Mouse (Mus musculus): ENCODE results near the gene Cpvl.

Cpvl gene

DNA sequence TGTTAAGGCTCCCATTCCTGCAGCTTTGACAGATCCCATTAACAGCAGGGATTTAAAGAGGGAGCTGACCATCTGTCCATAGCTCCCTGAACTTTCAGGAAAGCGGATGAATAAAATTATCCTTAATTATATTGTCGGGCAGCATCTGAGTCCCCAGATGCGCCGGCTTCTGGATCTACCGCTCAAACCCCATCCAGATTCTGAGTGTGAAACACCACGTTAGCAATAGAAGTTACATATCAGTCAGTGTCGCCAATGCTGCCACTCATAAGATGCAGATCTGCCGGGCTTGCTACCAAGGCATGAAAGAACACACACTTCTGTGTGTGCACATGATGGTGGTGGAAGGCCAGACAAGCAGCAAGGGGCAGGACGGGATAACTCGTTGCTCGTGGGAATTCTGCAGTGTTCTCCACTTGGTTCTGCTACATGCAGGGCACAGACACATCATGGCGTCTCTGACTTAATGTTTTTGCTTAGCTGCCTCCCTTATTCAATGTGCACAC lies 6.2 kb downstream of the Cpvl start:
- no peak for DNase-seq (ENCODE audit: low read depth, low spot score)

- DNase-seq (ENCODE audit: low read depth, low spot score), result no peak
Measured at GRCm38 (mm10) chr6:53971729-53972128, 6.7 kb downstream of the Cpvl start.

DNA sequence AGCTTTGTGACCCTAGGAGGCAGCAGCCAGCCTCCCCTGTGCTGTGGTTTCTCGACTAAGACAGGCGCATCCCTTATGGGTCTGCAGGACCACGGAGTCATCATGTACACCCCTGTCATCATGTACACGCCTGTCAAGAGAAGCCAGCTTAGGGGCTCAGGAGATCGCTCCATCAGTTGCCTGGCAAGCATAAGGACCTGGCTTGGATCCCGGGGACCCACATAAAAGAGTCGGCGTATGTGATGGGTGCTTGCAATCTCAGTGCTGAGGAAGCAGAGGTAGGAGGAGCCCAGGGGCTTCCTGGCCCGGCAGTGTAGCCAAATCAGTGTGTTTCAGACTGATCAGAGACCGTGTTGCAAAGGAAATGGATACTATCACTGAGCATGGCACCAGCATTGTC lies 9.4 kb downstream of the Cpvl start:
- no peak for DNase-seq (ENCODE audit: low read depth, low spot score)

GRCm38 (mm10) chr6:53968550-53968949 lies 9.9 kb downstream of the Cpvl start:
- DNase-seq (ENCODE audit: low read depth, low spot score), result no peak

GRCm38 (mm10) chr6:53966595-53966994 lies 11.9 kb downstream of the Cpvl start:
- no peak for DNase-seq (ENCODE audit: low read depth, low spot score)

DNA sequence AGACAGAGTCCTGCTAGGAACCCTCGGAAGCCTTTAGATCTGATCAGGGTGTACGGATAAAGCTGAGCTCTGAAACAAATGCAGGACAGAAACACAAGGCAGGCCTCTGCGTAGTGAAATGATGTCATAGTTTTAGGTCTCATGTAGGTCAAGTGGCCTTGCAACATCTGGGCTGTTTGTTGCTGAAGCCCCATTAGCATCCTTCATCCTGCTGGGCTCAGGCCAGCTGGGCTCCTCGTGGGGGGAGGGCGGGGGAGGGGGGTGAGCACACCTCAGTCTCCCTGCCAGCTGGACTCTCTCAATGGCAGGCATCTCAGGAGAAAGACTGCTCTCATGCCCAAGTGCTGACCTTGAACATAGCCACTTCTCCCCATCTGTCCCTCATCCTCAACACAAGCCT lies 12.6 kb downstream of the Cpvl start:
- DNase-seq (ENCODE audit: low read depth, low spot score), result no peak

- DNase-seq (ENCODE audit: low read depth, low spot score), result no peak
Measured at GRCm38 (mm10) chr6:53963906-53964496, 14.5 kb downstream of the Cpvl start.

DNA sequence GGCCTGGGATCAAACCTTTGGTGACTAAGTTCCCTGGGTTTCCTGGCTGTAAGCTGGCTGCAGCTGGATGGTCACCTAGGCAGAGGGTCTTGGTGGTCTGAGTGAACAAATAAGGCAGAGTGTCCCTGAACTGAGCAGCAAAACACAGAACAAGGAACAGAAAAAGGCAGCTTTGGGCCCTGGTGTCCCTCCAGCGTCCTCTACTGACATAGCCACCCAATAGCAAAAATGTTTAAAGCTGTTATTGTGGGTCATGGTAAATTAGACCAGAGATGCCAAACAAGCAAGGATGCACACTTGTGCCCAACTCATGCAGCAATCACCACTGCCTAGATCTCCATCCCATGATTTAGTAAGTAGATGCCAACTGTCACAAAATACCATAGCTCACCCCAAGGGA lies 16.5 kb downstream of the Cpvl start:
- no peak for DNase-seq (ENCODE audit: low read depth, low spot score)

DNA sequence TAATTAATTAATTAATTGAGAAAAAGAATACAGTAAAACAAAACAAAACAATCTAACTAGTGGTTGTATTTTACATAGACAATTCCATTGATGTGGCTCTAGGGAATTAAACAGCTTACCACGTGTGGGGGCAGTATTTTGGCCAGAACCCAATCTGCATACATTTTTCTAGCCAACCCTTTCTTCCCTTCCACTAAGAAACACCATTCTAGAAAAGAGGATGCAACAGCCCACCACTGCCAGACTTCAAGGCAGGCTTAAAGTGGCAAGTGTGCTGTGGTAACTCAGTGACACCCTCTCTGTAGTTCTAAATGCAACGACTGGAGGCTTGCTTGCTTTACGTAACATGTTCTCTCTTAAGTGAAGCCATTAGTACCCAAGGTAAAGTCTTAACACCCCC lies 18.6 kb downstream of the Cpvl start:
- DNase-seq (ENCODE audit: low read depth, low spot score), result no peak

DNA sequence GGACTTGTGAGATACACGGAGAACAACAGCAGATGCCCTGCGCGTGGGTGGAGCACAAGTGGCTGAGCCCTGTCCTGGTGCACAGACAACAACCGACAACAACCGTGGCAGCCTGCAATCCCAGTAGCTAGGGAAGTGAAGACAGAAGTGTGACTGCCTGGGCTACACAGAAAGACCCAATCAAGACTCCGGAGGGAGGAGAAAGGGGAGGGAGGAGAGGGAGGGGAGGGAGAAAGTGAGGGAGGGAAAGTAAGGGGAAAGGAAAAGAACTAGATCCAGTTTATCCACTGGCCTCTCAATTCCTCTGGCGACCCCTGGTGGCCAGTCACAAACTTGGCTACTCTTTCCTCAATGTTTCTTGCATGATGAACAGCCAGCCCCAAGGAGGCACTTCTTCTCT lies 20.1 kb downstream of the Cpvl start:
- DNase-seq (ENCODE audit: low read depth, low spot score), result peak; percentile 74

DNA sequence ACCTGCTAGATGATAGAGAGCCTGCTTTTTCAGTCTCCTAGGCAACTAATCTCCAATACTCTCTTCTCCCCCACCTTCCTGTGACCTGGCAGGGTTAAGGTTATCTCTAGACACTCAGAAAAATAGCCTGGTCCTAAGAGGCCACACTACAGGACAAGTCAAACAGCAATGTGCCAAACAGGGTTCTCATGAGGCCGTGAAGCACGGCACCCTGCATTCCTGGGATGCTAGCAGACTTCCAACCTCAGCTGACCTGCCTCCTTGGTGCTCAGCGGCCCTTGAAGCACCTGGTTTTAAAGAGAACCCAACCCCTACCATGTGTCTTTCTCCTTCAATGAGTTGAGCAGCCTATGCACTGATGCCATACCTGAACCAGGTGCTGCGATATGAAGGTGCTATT lies 22.0 kb downstream of the Cpvl start:
- DNase-seq (ENCODE audit: low read depth, low spot score), result no peak

DNA sequence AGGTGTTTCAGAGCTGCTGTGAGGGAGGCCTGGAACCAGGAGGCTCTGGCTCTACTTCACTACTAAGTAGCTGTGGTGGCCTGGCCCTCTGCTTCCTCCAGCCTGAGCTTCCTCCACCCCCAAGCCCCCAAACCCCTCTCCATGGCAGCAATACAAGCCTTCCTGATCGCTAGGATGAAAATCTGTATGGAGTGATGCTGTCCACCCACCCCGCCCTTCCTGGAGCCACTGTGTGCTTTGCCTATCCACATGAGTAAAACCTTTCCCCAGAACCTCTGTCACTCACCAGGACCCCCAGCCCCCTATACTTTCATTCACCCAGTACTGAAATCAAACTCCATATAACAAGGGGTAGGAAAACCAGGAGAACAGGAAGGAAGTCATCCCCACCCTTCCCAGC lies 22.6 kb downstream of the Cpvl start:
- DNase-seq (ENCODE audit: low read depth, low spot score), result no peak

GRCm38 (mm10) chr6:53955271-53955670 lies 23.2 kb downstream of the Cpvl start:
- no peak for DNase-seq (ENCODE audit: low read depth, low spot score)

DNA sequence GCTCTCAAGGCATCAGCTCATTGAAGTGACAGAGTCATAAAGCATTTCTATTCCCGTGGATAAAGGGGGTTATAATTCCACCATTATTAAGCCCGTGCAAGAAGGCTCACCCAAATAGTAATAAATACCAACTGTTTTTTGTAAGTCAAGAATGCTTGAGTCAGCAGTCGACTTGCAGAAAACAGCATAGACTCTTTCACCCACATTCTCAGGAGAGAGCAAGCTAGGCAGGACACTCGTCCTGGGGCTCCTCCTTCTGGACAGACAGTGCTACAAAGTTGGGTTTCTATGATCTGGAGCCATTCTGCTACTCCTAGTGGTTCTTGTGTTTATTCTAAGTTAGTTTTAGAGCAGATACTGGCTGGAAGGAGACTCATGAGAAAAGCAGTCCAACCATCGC lies 24.4 kb downstream of the Cpvl start:
- DNase-seq (ENCODE audit: low read depth, low spot score), result no peak

DNA sequence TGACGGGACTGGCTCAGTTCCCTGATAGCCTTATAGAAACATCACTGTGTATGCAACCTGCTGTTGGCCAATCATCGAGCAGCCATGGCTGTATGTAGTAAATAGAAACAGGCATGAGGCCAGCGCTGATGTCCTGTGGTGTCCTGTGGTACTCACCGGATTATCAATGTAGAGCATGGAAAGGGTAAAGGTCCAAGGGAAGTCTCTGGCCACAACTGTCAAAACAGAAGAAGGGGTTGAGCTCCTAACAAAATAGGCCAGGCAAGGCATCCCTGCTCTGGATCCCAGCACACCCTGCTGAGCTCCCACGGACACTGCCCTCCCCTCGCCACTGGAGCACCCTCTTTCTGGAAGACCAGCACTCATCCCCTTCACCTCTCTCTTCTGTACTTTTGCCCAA lies 25.1 kb downstream of the Cpvl start:
- DNase-seq (ENCODE audit: low read depth, low spot score), result no peak

GRCm38 (mm10) chr6:53951421-53951820 lies 27.1 kb downstream of the Cpvl start:
- no peak for DNase-seq (ENCODE audit: low read depth, low spot score)

- DNase-seq (ENCODE audit: low read depth, low spot score), result no peak
Measured at GRCm38 (mm10) chr6:53950876-53951275, 27.6 kb downstream of the Cpvl start.

DNA sequence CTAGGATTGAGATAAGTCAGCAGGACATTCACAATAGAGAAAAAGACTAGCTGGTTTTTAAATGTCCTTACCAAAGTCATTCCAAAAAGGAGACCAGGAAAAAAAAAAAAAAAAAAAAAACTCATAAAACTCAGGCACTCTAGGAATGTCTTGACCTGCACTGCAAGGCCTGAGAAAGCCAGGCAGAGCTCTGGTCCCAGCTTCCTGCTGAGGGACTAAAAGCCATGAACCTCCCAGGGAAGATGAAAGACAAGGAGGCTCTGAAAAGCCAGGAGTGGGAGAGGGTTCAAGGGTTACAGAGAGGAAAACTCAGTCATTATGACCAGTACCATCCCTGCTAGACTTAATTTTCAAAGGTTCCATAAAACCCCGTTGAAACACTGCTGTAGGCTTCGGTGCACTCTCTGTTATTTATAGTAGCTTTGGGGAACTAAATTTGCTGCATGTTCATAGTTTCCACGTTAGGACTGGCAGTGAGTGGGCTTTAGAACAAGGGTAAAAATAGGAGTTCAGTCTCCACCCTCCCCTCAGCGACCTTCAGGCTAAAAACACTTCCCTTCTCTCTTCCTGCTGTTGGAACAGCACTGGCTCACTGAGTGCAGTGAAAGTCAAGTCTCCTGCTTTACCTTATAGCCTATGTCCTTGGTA lies 30.0 kb downstream of the Cpvl start:
- no peak for DNase-seq (ENCODE audit: low read depth, low spot score)

- no peak for DNase-seq (ENCODE audit: low read depth, low spot score)
Measured at GRCm38 (mm10) chr6:53944887-53945286, 33.6 kb downstream of the Cpvl start.

GRCm38 (mm10) chr6:53944417-53944816 lies 34.1 kb downstream of the Cpvl start:
- DNase-seq (ENCODE audit: low read depth, low spot score), result no peak

DNA sequence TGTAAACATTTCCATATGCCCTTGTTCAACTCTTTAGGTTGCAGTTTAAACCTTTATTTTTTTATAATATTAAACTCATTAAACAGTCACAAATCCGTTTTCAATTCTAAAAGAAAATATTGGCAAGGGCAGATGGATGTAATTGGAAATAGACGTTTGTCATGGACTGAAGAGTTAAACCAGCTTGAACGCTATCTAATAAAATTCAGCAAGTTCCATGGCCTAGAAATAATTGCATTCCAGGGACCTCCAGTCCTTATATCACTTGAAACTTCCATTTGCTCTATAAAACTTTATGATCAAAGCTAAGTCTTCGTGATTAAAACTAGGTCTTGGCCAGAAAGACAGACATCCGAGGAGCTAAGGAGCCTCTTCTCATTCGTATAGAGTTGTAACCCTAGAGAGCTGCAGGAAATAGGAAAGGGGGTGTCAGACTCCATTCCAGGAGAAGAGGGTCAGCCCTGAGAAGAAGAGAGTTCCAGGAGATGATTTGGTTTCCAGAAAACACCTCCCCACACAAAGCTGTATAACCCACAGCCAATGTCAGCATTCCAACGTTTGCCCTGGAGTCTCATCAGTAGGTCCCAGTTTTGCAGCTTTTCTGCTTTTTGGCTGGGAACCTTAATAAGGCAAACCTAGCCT lies 36.2 kb downstream of the Cpvl start:
- DNase-seq (ENCODE audit: low read depth, low spot score), result no peak

DNA sequence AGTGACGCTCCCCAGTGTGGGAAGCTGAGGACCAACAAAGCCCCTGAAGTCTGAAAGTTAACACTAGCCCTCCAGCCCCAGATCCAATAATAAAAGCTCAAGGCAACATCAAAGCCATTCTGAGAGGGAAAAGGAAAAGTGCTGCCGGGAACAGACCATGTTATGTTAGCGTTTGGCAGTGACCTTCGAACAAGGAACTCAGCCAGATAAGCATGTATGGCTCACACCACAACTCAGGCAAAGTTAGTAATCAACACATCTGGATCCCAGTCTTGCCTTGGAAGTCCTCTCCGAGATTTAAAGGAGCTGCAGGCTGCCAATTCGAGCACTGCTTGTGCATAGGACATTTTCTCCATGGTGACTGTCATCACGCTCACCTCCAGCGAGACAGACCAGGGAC lies 38.7 kb downstream of the Cpvl start:
- DNase-seq (ENCODE audit: low read depth, low spot score), result no peak

DNA sequence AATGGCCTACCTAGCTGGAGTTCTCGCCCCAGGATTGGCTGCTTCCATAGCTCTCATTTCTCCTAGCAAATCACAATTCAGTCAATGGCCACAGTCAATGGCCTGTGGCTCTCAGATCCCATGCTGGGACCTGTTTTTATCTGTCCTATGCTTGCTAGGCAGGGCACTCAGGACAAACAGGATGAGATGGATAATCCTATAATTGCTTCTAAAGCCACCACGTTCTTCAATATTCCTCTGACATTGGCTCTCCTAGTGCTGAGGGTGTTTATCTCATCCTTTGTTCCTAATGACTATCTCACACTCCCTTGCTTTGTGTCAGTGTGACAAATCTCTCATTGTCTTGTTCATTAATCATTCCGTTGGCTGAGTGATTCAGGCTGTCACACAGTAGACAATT lies 39.5 kb downstream of the Cpvl start:
- no peak for DNase-seq (ENCODE audit: low read depth, low spot score)
